Mouse (Mus musculus) heart, postnatal 0 days (tissue): Measurements from ENCODE around the gene Ctnnd1.

Experiments used
- CTCF ChIP-seq: IDR thresholded peaks from 2 replicates; pipeline ENCODE4 v1.5.1; 2016; ENCODE audit warnings: antibody characterized with exemption, control low read depth, low read depth
- EP300 ChIP-seq: IDR thresholded peaks from 2 replicates; pipeline ENCODE4 v1.6.1; 2016; ENCODE audit warnings: antibody characterized with exemption, low read depth

GRCm38 (mm10) chr2:84660253-84660652 is 9.7 kb upstream of the Ctnnd1 start:
- TF ChIP-seq CTCF (peak; percentile 76), EP300 (no peak)
